Mouse (Mus musculus) hindbrain, postnatal 0 days (tissue): ENCODE results near the gene Agl. TPM values are rescaled to one million over a fixed set of nuclear protein-coding genes. Genes with fewer than 3 reads are reported as not detected.
A peak's percentile ranks its signal among the peaks of the same experiment; 100 is the strongest.

Experiments
- ATAC-seq: fragments of 200-750 bp; cut with Nextera tagmentation; 2 replicates; pipeline ENCODE4 v1.8.0; 2017; ENCODE audit warnings: mild to moderate bottlenecking, moderate TSS enrichment, moderate library complexity
- DNase-seq: peaks from one replicate; pipeline ENCODE4 v3.0.0-alpha.2; 2015; ENCODE audit warnings: low spot score
- H3K27ac ChIP-seq: fragments of 300-500 bp; sonication (generic); 2 replicates; pipeline ENCODE4 v1.5.1; 2014; ENCODE audit warnings: mild to moderate bottlenecking
- H3K27me3 ChIP-seq: fragments of 300-500 bp; sonication (generic); 2 replicates; pipeline ENCODE4 v1.6.1; 2014; ENCODE audit warnings: low read length, mixed read lengths; ENCODE audit not compliant: insufficient read depth
- H3K36me3 ChIP-seq: fragments of 300-500 bp; sonication (generic); 2 replicates; pipeline ENCODE4 v1.6.1; 2014; ENCODE audit warnings: low read length, mixed read lengths; ENCODE audit not compliant: insufficient read depth
- H3K4me1 ChIP-seq: fragments of 300-500 bp; sonication (generic); 2 replicates; pipeline ENCODE4 v1.6.1; 2014; ENCODE audit warnings: antibody characterized with exemption, low read length, mixed read lengths; ENCODE audit not compliant: insufficient read depth
- H3K4me2 ChIP-seq: fragments of 300-500 bp; sonication (generic); 2 replicates; pipeline ENCODE4 v1.6.1; 2014; ENCODE audit warnings: low read depth, mild to moderate bottlenecking, low read length, moderate library complexity, mixed read lengths
- H3K4me3 ChIP-seq: fragments of 300-500 bp; sonication (generic); 2 replicates; pipeline ENCODE4 v1.5.1; 2014; ENCODE audit warnings: low read length
- H3K9ac ChIP-seq: fragments of 300-500 bp; sonication (generic); replicated peaks from 2 replicates; pipeline ENCODE4 v1.6.1; 2014; ENCODE audit warnings: mild to moderate bottlenecking, low read length, moderate library complexity, mixed read lengths
- H3K9me3 ChIP-seq: fragments of 300-500 bp; sonication (generic); 2 replicates; pipeline ENCODE4 v1.6.1; 2016; ENCODE audit warnings: low read length, mixed read lengths
- CTCF ChIP-seq: IDR thresholded peaks from 2 replicates; pipeline ENCODE4 v1.5.1; 2016; ENCODE audit warnings: antibody characterized with exemption, control low read depth, low read depth
- WGBS: fragments of 180-500 bp; shearing (Covaris S2); extraction: QIAGEN DNeasy Blood & Tissue Kit; methylation state at CpG from one replicate; pipeline ENCODE4 v1.1.7; 2014; 5-methylcytosine and 5-hydroxymethylcytosine counted together
- polyA plus RNA-seq: library from polyadenylated mRNA; unstranded; fragments of >200 nt; fragmentation: Nextera tagmentation; extraction: Ambion mirVana; gene quantifications from 2 replicates; pipeline ENCODE4 v1.2.1, GENCODE M21; 2015
- total RNA-seq: library from RNA; depleted of rRNA; stranded (reverse); fragments of >200 nt; gene quantifications from 2 replicates; pipeline ENCODE4 v1.2.3, GENCODE M21; 2014

Gene Agl
- total and polyA plus RNA-seq, 2 experiments from 2014 or later = 13.9 to 14.3 TPM

DNA sequence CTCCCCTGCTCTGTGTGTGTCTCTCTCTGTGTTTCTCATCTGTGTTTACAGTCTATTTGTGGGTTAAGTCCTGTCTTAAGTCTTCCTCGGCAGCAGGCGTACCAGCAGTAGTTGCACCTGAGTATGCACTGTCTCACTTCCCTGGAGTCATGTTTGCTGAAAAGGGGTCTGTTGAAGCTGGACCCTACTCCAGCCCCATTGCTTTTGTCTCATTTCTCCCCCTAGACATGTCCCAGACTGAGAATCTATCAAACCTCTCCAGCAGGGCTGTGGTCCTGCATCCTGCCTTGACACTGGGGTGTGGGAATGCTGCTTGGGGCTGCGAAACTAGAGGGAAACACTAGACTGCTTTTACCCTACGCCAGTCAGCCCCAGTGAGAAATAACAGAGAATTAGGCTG lies 25.5 kb upstream of the Agl start:
- no peaks in the 10 kb centered on the region for H3K9me3 ChIP-seq
- H3K4me2 ChIP-seq = no peak overlapping the region
- H3K36me3 ChIP-seq = no peaks in the 10 kb centered on the region
- no peak for TF ChIP-seq CTCF
- no peak overlapping the region for H3K27ac ChIP-seq
- no peak for DNase-seq
- H3K9ac ChIP-seq = no peak overlapping the region
- H3K4me3 ChIP-seq = no peak overlapping the region
- no peak for ATAC-seq
- no peaks in the 10 kb centered on the region; the same call in 1 of the 2 replicates for H3K27me3 ChIP-seq
- WGBS = 87% methylated on average over 4 of the region's 4 CpGs
- H3K4me1 ChIP-seq = no peaks in the 10 kb centered on the region

DNA sequence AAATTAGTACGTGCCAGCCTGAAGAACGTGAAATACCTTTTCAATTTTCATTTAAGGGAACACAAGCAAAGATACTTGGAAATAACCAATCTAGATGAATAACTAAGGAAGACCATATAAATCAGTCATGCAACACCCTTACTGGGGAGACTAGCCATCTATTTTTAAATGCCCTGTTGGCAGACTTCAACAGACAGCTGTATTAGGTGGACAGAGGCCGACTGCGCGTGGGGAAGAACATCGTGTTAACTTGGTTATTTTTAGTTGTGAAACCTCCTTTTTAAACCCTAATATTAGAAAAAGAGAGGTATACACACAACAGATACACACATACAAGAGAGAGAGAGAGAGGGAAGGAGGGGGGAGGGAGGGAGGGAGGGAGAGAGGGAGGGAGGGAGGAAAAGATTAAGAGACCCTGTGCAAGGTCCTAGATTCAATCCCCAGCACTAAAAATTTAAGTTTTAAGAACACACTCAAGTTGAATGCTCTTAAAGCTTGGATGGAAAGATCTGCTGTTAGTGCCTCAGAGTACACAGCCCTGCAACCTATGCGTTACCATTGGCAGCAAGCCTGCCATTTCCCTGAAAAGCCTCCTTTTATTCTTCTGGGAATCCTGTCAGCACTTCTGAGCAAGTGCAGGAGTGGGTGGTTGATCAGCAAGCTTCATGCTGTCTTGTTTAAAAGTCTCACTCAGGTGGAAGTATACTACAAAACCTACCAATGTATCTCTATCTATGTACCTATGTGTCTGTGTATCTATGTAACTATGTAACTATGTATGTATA lies 24.8 kb upstream of the Agl start:
- Histone ChIP-seq H3K27ac (no peak overlapping the region), H3K4me1 (no peaks in the 10 kb centered on the region), H3K4me3 (no peak overlapping the region), H3K27me3 (no peaks in the 10 kb centered on the region; the same call in 1 of the 2 replicates), H3K4me2 (no peak overlapping the region), H3K9ac (no peak overlapping the region), H3K36me3 (no peaks in the 10 kb centered on the region), H3K9me3 (no peaks in the 10 kb centered on the region)
- ATAC-seq (no peak), DNase-seq (no peak)
- TF ChIP-seq CTCF = no peak
- 86% methylated on average over 7 of the region's 7 CpGs for WGBS

DNA sequence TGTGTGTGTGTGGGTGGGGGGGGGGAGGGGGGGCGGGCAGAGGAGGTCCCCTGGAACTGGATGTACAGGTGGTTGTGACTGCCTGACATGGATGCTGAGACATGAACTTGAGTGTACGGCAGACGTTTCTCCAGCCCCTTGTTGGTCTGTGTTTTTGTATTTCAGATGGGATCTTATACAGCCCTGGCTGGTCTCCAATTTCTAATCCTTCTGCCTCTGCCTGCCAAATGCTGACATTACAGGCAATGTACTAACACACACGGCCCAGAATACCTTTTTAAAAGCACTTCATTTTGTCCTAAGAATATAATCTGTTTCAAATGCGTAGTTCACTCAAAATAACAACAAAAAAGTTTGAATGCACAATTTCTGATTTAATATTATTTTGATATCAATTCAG lies 23.4 kb upstream of the Agl start:
- peak; percentile 47 for DNase-seq
- ATAC-seq = no peak
- H3K27ac ChIP-seq = no peak overlapping the region

DNA sequence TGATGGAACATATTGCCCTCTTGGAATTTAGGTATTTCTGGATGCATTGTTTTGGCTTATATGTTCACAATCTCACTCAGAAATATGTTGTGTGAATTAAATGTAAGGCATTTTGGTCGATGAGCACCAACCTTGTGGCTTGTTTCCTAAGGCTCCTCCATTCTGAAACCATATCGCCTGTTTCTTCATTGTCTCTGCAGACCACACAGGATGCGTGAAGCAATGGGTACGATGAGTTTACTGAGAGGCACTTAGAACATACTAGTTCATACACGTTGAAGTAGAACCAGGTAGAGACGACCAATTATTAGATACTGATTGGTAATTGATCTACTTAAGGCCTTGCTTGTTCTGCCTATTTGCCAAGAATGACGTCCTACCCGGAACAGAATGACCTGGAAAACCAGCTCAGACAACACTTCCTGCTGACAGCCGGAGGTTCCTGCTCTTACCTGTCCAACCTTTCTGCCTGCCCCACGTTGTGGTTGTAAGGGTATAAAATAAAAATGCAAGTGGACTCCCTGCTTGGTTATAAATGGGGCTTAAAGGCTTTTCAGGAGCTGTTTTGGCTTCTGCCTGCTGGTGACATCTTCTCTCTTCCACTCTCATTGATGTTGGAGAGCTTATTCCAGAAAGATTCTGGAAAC lies 21.4 kb upstream of the Agl start:
- H3K4me2 ChIP-seq = no peak overlapping the region
- no peaks in the 10 kb centered on the region; the same call in 1 of the 2 replicates for H3K27me3 ChIP-seq
- no peak overlapping the region for H3K9ac ChIP-seq
- H3K9me3 ChIP-seq = no peaks in the 10 kb centered on the region
- no peak for DNase-seq
- H3K36me3 ChIP-seq = no peaks in the 10 kb centered on the region
- no peaks in the 10 kb centered on the region for H3K4me1 ChIP-seq
- no peak for TF ChIP-seq CTCF
- 88% methylated on average over 10 of the region's 10 CpGs for WGBS
- no peak for ATAC-seq
- H3K27ac ChIP-seq = no peak overlapping the region
- no peak overlapping the region for H3K4me3 ChIP-seq

More for the DNA sequence above, 23.4 kb upstream of the Agl start:
- Histone ChIP-seq H3K27me3 (no peaks in the 10 kb centered on the region; the same call in 1 of the 2 replicates), H3K9ac (no peak overlapping the region), H3K4me1 (no peaks in the 10 kb centered on the region), H3K9me3 (no peaks in the 10 kb centered on the region), H3K4me2 (no peak overlapping the region), H3K4me3 (no peak overlapping the region), H3K36me3 (no peaks in the 10 kb centered on the region)
- TF ChIP-seq CTCF = no peak
- 48% methylated on average over 5 of the region's 5 CpGs for WGBS

DNA sequence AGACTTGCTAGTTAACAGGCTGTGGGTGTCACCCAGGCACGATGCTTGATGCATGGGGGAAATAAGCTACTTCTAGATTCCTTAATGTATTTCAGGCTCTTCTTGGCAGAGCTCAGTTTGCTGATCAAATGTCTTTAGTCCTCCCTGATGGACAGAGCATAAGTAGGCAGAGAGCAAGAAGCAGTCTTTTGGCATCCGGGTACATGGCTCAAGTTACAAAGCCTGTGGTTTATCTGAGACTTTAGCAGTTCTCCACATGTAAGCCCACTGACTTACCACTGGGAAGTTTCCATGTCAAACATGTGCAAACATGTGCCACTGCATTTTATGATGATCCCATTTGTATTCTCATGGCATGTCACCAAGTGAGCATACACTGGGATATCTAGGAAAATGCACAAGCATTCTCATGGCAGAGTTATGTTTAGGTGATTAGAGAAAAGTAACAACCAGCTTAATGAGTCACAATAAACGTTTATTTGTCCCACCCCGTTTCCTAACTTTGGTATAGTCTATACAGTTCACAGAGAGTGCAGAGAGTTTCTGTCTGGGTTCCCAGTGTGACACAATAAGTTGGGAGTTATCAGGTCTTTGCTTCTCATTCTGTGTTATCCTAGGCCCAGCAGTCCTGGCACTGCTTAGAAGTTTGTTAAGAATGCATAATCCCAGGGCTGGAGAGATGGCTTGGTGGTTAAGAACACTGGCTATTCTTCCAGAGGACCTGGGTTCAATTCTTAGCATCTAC lies 18.7 kb upstream of the Agl start:
- no peak for ATAC-seq
- Histone ChIP-seq H3K4me2 (no peak overlapping the region), H3K4me3 (no peak overlapping the region), H3K27me3 (no peaks in the 10 kb centered on the region), H3K9ac (no peak overlapping the region), H3K36me3 (no peaks in the 10 kb centered on the region), H3K27ac (no peak overlapping the region), H3K9me3 (no peaks in the 10 kb centered on the region), H3K4me1 (no peaks in the 10 kb centered on the region)
- no peak for DNase-seq
- TF ChIP-seq CTCF = no peak
- WGBS = 81% methylated on average over 4 of the region's 4 CpGs

DNA sequence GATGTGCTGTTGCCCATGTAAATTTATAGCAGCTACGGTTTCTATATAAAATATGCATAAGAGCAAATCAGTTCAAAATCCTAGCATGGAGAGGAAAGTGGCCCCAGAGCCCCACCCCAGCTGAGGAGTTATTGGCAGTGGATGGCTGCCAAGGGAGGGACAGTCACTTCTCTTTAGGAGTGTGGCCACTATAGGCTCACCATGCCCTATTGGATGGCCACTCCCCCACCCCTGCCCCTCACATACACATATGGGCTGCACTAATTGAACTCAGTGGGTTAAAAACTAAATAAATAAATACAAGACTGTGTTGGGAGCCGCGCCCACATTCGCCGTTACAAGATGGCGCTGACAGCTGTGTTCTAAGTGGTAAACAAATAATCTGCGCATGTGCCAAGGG lies 9.3 kb upstream of the Agl start:
- TF ChIP-seq CTCF = no peak
- Histone ChIP-seq H3K36me3 (no peaks in the 10 kb centered on the region), H3K9ac (no peak overlapping the region), H3K4me3 (no peak overlapping the region), H3K27me3 (no peaks in the 10 kb centered on the region), H3K4me1 (no peaks in the 10 kb centered on the region), H3K27ac (no peak overlapping the region), H3K4me2 (no peak overlapping the region), H3K9me3 (no peaks in the 10 kb centered on the region)
- ATAC-seq = no peak
- no peak for DNase-seq
- WGBS = 92% methylated on average over 7 of the region's 7 CpGs
